8 mouse cellular contexts compared by ENCODE assay signal in the genomic region with DNA sequence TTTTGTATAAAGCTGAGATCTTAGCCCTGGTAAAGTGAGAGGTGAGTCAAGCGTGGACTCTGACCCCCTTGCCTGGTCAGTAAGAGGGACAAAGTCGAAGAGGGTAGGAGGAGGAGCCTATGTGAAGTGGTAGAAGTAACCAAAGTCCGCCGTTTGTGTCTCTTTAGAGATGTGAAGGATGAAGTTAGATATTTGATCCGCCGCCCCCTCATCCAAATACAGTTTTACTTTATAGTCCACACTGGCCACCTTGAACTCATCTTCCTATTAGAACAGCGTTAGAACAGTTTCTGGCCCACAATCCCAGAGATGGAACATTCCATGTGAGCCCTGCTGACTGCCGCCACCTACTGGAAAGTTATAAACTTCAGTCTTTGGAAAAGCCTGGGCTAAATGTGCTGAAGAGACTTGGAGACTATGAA. TPM values are rescaled to one million over a fixed set of nuclear protein-coding genes. Genes with fewer than 3 reads are reported as not detected.
DNase-seq lines count a peak whose midpoint lies in the region; ATAC-seq and TF ChIP-seq lines count a peak whose summit lies in the region.

A gene (minus strand): TSS at position 96 of the 422 bp plus-strand sequence.

- no peaks in the 10 kb centered on the region for H3K79me2 ChIP-seq in C2C12 (ENCODE audit: control insufficient read depth, insufficient read depth)

- H3K27ac ChIP-seq in forebrain, embryonic 11.5 days (ENCODE audit: low read depth, low read length), result no peak within 1 kb of the TSS
- H3K27ac ChIP-seq in forebrain, embryonic 16.5 days (ENCODE audit: low read length), result no peak within 1 kb of the TSS
- no peak within 1 kb of the TSS for H3K27ac ChIP-seq in midbrain, embryonic 14.5 days (replicated peaks; ENCODE audit: low read depth, low read length)

- H3K27me3 ChIP-seq in forebrain, embryonic 11.5 days (ENCODE audit: control insufficient read depth, insufficient read depth, low read length), result peaks cover 26% of the 10 kb centered on the region
- peaks cover 12% of the 10 kb centered on the region for H3K27me3 ChIP-seq in forebrain, embryonic 16.5 days (replicated peaks; ENCODE audit: control insufficient read depth, insufficient read depth, low read length)
- peaks cover 19% of the 10 kb centered on the region for H3K27me3 ChIP-seq in C2C12 (ENCODE audit: control insufficient read depth, insufficient read depth, insufficient read length)
- H3K27me3 ChIP-seq in midbrain, embryonic 14.5 days (ENCODE audit: control insufficient read depth, insufficient read depth, low read length), result peaks cover 20% of the 10 kb centered on the region

- DNase-seq in forebrain, embryonic 11.5 days (ENCODE audit: low spot score), result peak; percentile 65
- DNase-seq in c-Kit-positive CD71-positive TER-119-negative erythroid progenitor cells, embryonic 14.5 days (ENCODE audit: low read depth), result peak; percentile 62
- DNase-seq in heart, postnatal 10 days, result peak; percentile 60 to 77
- DNase-seq in large intestine, adult 2 months (ENCODE audit: low read depth, low spot score), result no peak
- DNase-seq in midbrain, embryonic 14.5 days, result peak; percentile 82
- DNase-seq in ovary, postnatal 14 days (ENCODE audit: low spot score), result no peak

- H3K36me3 ChIP-seq in forebrain, embryonic 11.5 days (ENCODE audit: control insufficient read depth, insufficient read depth, low read length), result peaks cover 9% of the 10 kb centered on the region; the same call in 1 of the 2 replicates
- H3K36me3 ChIP-seq in forebrain, embryonic 16.5 days (ENCODE audit: control insufficient read depth, insufficient read depth), result peaks cover 5% of the 10 kb centered on the region
- H3K36me3 ChIP-seq in C2C12 (ENCODE audit: control insufficient read depth, insufficient read depth), result peaks cover 28% of the 10 kb centered on the region
- H3K36me3 ChIP-seq in midbrain, embryonic 14.5 days (ENCODE audit: control insufficient read depth, insufficient read depth, low read length), result peaks cover 31% of the 10 kb centered on the region

- 22% methylated on average over 8 of the region's 8 CpGs for WGBS in forebrain, embryonic 11.5 days
- 18% methylated on average over 8 of the region's 8 CpGs for WGBS in forebrain, embryonic 16.5 days
- 3% methylated on average over 8 of the region's 8 CpGs for WGBS in large intestine, adult 2 months
- 16% methylated on average over 8 of the region's 8 CpGs for whole genome bisulfite sequencing in midbrain, embryonic 14.5 days

- H3K79me3 ChIP-seq in C2C12 (ENCODE audit: low read depth), result no peaks in the 10 kb centered on the region

- H3K4me3 ChIP-seq in forebrain, embryonic 11.5 days (ENCODE audit: low read depth, low read length), result no peak within 1 kb of the TSS
- H3K4me3 ChIP-seq in forebrain, embryonic 16.5 days (replicated peaks; ENCODE audit: low read length), result no peak within 1 kb of the TSS
- H3K4me3 ChIP-seq in C2C12 (ENCODE audit: insufficient read depth, poor library complexity, severe bottlenecking), result no peak within 1 kb of the TSS
- H3K4me3 ChIP-seq in midbrain, embryonic 14.5 days (replicated peaks; ENCODE audit: low read depth, low read length), result no peak within 1 kb of the TSS

- peak; percentile 26 for TF ChIP-seq CTCF in C2C12 (IDR thresholded peaks at IDR 0.05; ENCODE audit: control insufficient read depth, insufficient read depth, insufficient read length)

- peaks cover 6% of the 10 kb centered on the region; the same call in 1 of the 2 replicates for H3K4me1 ChIP-seq in forebrain, embryonic 11.5 days (replicated peaks; ENCODE audit: control insufficient read depth, insufficient read depth, low read length)
- peaks cover 9% of the 10 kb centered on the region for H3K4me1 ChIP-seq in forebrain, embryonic 16.5 days (replicated peaks; ENCODE audit: control insufficient read depth, insufficient read depth, low read length)
- H3K4me1 ChIP-seq in midbrain, embryonic 14.5 days (ENCODE audit: control insufficient read depth, insufficient read depth, low read length), result peaks cover 8% of the 10 kb centered on the region; the same call in 1 of the 2 replicates

- ATAC-seq in forebrain, embryonic 11.5 days (replicated peaks; ENCODE audit: low FRiP score), result no peak
- ATAC-seq in forebrain, embryonic 16.5 days, result no peak
- ATAC-seq in midbrain, embryonic 14.5 days (ENCODE audit: low FRiP score, low TSS enrichment), result no peak

- no peak within 1 kb of the TSS for H3K9ac ChIP-seq in forebrain, embryonic 11.5 days (ENCODE audit: low read length)
- no peak within 1 kb of the TSS for H3K9ac ChIP-seq in forebrain, embryonic 16.5 days (replicated peaks; ENCODE audit: low read depth, low read length)
- H3K9ac ChIP-seq in midbrain, embryonic 14.5 days (replicated peaks; ENCODE audit: low read length), result no peak within 1 kb of the TSS

- intact Hi-C loops in heart, postnatal 10 days (cut with DNase I), result loop anchor here (5.0 kb wide), 1 partner anchor 131 kb away; no protein-coding TSS in a partner anchor

- H3K9me3 ChIP-seq in forebrain, embryonic 11.5 days (ENCODE audit: control insufficient read depth, low read length), result no peaks in the 10 kb centered on the region
- no peaks in the 10 kb centered on the region for H3K9me3 ChIP-seq in forebrain, embryonic 16.5 days (ENCODE audit: control insufficient read depth, low read length)
- no peaks in the 10 kb centered on the region for H3K9me3 ChIP-seq in midbrain, embryonic 14.5 days (ENCODE audit: control insufficient read depth, low read length)

- H3ac ChIP-seq in C2C12 (ENCODE audit: control insufficient read depth, insufficient read length, low read depth), result no peak within 1 kb of the TSS

- H3K4me2 ChIP-seq in forebrain, embryonic 11.5 days (ENCODE audit: low read depth, low read length, severe bottlenecking), result peak within 1 kb of the TSS; percentile 1; the same call in 1 of the 2 replicates
- H3K4me2 ChIP-seq in forebrain, embryonic 16.5 days (ENCODE audit: low read length), result no peak within 1 kb of the TSS
- no peak within 1 kb of the TSS for H3K4me2 ChIP-seq in midbrain, embryonic 14.5 days (ENCODE audit: low read length)

TF ChIP-seq in C2C12, 6 proteins besides CTCF, POLR2A, EP300 and RAD21:
- no peak for TF ChIP-seq CEBPB (IDR thresholded peaks at IDR 0.05; ENCODE audit: low read depth)
- TF ChIP-seq MYOD1 (IDR thresholded peaks at IDR 0.05; ENCODE audit: control insufficient read depth, insufficient read length, low read depth), result no peak
- TF ChIP-seq USF1 (IDR thresholded peaks at IDR 0.05; ENCODE audit: low read depth), result no peak
- TF ChIP-seq FOSL1 (IDR thresholded peaks at IDR 0.05; ENCODE audit: insufficient read depth, low read length, poor library complexity, severe bottlenecking), result no peak
- no peak for TF ChIP-seq MAX (IDR thresholded peaks at IDR 0.05)
- no peak for TF ChIP-seq MYOG (IDR thresholded peaks at IDR 0.05; ENCODE audit: control insufficient read depth, extremely low read depth, insufficient read length)

RNA-seq across cellular contexts. Expression of the gene that starts here (rescaled TPM):
- polyA plus RNA-seq in forebrain, embryonic 11.5 days (2014; fragmentation: Nextera tagmentation; extraction: Ambion mirVana), result not detected in 2 replicates
- polyA plus RNA-seq in forebrain, embryonic 16.5 days (2015; fragmentation: Nextera tagmentation; extraction: Ambion mirVana), result 0.21 TPM in 1 of 2 replicates, not detected in the other
- 0.05 TPM for polyA plus RNA-seq in C2C12 (2012; fragmentation: generic; extraction: Trizol)
- total RNA-seq in heart, postnatal 10 days (2021), result 1 to 10 TPM; 1.1 to 1.2 TPM
- polyA plus RNA-seq in large intestine, adult 2 months (2012; rRNA removed), result 335 and 566 TPM in 2 replicates
- polyA plus RNA-seq in midbrain, embryonic 14.5 days (2014; fragmentation: Nextera tagmentation; extraction: Ambion mirVana), result 0.18 and 0.19 TPM in 2 replicates

Comparison
In these comparisons a context has a peak if more than half of its experiments do, and no peak if none do; other contexts are left out.
1. RNA of the gene that starts here (polyA plus RNA-seq): 335 to 566 TPM in large intestine, adult 2 months; 0.18 to 0.19 TPM in midbrain, embryonic 14.5 days, not detected in forebrain, embryonic 11.5 days, 0.05 TPM in C2C12 (single experiment) and 0.21 TPM in forebrain, embryonic 16.5 days; every median in the first group is over 100 times any median in the second.
2. Peak in DNase-seq and H3K4me2 ChIP-seq in forebrain, embryonic 11.5 days; RNA of the gene not detected or under 1 TPM.
3. Peak in DNase-seq in midbrain, embryonic 14.5 days; RNA of the gene not detected or under 1 TPM.
4. DNase-seq: peak in c-Kit-positive CD71-positive TER-119-negative erythroid progenitor cells, embryonic 14.5 days (single experiment) and heart, postnatal 10 days (2 of 2); none in large intestine, adult 2 months (single experiment) and ovary, postnatal 14 days (single experiment).